Mouse (Mus musculus): ENCODE data around the gene Zfp456.
"Not testable (repeated sequence)": the region's sequence is repeated elsewhere in the genome, so short reads cannot be mapped to it uniquely, and the experiment has no call there.

Gene Zfp456

DNA sequence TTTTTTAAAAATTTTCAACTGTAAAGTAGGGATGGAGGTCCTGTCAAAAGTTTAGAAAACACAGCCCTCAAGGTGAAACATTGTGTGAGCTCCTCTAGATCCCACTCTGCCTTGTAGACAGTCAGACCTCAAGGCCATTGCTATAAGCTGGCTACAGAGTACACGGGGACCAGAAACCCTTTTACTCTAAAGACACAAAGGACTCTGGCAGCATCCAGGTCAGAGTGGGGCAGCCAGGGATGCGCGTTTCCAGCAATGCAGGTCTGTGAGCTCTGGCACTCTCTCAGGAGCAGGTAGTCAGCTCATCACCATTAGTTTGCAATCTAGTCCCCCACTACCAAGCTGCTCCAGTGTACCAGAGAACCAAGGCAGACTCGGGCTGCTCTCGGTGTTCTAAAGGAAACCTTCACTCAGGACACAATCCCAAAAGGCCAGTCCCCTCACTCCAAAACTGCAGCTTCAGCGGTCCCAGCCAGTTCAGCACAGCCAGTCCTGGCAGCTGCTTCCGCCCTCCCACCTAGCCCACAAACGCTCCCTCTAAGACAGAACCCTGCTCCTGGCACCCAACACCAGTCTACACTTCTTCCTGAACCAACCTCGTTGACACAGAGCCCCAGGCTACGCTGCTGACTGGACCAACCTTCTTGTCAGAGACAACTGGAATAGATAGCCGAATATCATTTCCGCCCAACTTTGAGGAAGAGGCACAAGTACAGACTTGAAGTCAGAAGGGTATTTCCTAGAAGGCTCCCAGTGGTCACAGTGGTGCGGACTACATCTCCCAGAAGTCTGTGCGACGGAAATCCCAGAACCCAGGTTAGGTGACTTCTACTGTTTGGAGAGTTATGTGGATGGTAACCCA, at the start of gene Zfp456, which contains the start of gene Gm28041:
Gene Zfp456, minus strand, starts transcription at position 761 of the 862 bp plus-strand sequence.
Gene Gm28041, minus strand, starts transcription at position 684 of the 862 bp plus-strand sequence.
- peak; percentile 46 for DNase-seq (ENCODE audit: low read depth)

DNA sequence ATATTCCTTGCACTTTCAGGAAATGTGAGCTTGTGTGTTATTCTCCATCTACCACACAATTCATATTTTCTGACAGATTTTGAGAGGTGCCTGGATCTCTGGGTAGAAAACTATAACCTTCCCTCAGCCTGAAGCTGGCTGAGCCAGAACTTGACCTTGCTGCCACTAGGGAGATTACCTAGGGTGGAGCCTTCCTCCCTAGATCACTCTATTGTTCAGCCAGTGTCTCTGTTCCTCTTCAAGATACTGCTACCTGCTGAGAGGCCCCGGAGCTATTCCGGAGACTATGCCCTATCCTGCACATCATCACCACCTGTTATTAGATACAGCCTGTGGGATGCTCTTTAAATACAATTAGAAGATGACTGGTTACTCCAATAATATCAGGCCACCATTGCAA, 46.9 kb upstream of the Zfp456 start:
- not testable (repeated sequence) for DNase-seq (ENCODE audit: low read depth)

DNA sequence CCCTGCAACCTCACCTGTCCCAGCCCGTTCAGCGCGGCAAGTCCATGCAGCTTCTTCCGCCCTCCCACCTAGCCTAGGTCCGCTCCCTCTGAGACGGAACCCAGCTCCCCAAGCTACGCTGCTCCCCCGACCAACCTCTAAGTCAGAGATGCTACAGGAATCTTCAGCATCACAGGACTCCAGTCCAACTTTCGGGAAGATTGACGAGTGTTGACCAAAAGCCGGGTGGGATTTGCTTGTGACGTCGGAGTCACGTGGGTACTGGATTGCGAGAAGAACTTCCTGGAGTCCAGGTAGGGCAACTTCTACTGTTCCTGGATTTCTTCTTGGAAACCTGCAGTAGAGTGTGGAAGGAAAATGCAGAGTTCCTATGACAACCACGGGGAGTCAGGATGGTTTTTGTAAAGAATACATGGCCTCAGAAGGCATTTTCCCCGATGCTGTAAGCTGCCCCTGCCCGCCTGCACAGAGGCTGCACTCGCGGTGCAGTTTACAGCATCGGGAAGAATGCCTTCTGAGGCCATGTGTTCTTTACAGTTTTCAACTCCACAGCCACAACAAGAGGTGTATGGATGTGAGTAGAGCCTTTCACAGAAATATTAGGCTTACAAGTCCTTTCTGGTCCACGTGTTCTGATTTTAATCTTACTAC, 45.7 kb upstream of the Zfp456 start, which contains the start of gene Zfp459:
Gene Zfp459, minus strand, starts transcription at position 212 of the 651 bp plus-strand sequence.
- DNase-seq (ENCODE audit: low read depth) = no peak

DNA sequence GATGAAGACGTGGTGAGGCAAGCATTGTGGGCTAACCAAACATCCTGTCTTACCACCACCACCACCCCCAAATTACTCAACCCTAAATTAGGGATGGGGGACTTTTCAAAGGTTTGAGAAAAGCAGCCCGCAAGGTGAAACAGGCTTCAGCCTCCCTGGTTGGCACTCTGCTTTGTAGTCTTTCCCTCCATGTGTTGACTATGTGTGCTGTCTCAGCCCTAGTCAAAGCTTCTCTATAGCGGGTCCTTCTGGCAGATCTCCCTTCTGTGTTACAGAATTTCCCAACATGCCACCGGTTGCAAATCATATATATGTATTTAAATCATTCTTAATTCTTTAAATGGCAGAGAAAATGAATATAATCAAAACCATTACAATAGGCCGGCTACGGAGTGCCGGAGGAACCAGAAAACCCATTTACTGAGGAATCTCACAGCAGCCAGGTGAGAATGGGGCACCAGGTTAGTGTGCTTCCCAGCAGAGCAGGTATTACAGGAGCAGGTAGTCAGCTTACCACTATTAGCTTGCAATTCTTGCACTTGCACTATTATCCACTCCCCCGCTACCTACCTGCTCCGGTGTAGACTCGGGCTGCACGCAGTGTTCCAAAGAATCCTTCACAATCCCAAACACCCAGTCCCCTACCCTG, 45.1 kb upstream of the Zfp456 start:
- DNase-seq (ENCODE audit: low read depth) = no peak

DNA sequence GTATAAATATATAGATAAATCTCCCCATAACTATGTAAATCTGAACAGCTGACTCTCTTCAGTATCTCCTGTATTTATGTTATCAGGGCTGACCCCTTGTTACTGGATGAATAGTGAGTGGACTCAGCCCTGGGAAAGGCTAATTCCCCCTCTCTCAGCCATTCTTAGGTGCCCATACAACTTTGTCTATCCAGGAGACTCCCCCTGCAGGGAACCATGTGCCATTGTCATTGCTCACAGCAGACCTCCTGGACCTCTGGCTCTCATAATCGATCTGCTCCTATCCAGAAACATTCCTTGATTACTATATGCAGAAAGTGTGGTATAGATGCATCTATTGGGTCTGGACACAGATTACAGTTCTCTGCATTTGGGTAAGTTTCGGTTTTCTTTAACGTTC, 41.2 kb upstream of the Zfp456 start:
- DNase-seq (ENCODE audit: low read depth) = no peak

- no peak for DNase-seq (ENCODE audit: low read depth)
Measured at GRCm38 (mm10) chr13:67415759-67416158, 40.1 kb upstream of the Zfp456 start.

DNA sequence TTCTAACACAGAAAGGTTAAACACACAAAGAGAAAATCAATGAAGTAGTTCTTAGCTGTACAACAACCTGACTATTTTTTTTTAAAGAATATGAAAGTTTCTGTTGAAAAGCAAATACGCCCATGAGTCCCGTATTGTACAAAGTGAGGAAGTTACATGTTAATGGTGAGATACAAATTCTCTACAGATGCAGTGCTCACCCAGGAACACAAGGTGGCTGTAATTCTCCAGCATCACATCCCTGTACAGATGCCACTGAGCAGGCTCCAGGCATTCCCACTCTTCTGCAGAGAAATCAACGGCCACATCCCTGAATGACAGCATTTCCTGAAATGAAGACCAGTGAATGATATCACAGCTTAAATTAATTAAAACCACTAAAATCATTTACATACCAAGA, 38.0 kb upstream of the Zfp456 start:
- not testable (repeated sequence) for DNase-seq (ENCODE audit: low read depth)

DNA sequence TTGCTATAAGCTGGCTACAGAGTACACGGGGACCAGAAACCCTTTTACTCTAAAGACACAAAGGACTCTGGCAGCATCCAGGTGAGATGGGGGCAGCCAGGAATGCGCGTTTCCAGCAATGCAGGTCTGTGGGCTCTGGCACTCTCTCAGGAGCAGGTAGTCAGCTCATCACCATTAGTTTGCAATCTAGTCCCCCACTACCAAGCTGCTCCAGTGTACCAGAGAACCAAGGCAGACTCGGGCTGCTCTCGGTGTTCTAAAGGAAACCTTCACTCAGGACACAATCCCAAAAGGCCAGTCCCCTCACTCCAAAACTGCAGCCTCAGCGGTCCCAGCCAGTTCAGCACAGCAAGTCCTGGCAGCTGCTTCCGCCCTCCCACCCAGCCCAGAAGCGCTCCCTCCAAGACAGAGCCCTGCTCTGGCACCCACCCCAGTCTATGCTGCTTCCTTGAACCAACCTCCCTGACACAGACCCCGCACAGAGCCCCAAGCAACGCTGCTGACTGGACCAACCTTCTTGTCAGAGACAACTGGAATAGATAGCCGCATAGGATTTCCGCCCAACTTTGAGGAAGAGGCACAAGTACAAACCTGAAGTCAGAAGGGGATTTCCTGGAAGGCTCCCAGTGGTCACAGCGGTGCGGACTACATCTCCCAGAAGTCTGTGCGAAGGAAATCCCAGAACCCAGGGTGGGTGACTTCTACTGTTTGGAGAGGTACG, 23.7 kb upstream of the Zfp456 start, which contains the start of gene Zfp429:
Gene Zfp429, minus strand, starts transcription at position 637 of the 721 bp plus-strand sequence.
- peak; percentile 34 for DNase-seq (ENCODE audit: low read depth)

DNA sequence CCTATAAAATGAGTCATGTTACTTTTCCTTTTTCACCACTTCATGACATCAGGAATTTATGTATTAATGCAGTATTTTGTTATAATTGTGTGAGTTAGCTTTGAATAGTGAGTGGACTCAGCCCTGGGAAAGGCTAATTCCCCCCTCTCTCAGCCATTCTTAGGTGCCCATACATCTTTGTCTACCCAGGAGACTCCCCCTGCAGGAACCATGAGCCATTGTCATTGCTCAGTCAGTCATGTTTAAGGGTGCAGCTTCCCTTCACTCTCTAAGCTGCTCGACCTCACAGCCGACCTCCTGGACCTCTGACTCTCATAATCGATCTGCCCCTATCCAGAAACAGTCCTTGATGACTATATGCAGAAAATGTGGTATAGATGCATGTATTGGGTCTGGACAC, 645 bp upstream of the Zfp456 start:
- not testable (repeated sequence) for DNase-seq (ENCODE audit: low read depth)

DNA sequence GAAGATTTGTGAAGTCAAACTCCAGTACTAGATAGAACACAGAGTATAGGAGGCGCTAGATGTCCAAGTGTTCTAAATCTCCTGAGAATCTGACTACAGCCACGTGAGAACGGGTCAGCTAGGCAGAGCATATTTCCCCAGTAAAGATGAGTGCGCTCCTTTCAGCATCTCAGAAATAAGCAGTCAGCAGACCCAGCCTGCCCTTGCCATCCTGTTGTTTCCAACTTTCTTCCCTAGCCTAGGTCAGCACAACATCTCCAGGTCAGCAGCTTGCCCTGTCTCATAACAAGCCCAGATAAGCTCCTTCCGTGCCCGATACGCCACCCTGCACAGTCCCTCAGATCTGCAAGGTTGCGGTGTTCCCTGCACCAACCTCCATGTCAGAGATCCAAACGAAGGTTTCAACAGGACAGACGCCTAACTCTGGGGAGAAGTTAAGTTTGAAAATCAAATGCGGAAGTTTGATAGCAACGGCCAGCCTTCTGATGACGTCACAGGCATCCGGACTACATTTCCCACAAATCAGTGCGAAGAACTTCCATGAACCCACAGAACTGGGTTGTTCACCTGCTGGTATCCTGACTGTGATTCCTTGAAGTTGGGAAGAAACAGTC, 15.4 kb downstream of the Zfp456 start, which contains the start of the genes Gm28044 and Zfp953:
Gene Gm28044, minus strand, starts transcription at position 406 of the 614 bp plus-strand sequence.
Gene Zfp953, minus strand, starts transcription at position 475 of the 614 bp plus-strand sequence.
- DNase-seq (ENCODE audit: low read depth) = peak; percentile 79

- DNase-seq (ENCODE audit: low read depth) = no peak
Measured at GRCm38 (mm10) chr13:67351854-67352253, 23.8 kb downstream of the Zfp456 start.

- DNase-seq (ENCODE audit: low read depth) = no peak
Measured at GRCm38 (mm10) chr13:67343422-67343821, 32.2 kb downstream of the Zfp456 start.

- DNase-seq (ENCODE audit: low read depth) = no peak
Measured at GRCm38 (mm10) chr13:67332877-67333276, 42.7 kb downstream of the Zfp456 start.

DNA sequence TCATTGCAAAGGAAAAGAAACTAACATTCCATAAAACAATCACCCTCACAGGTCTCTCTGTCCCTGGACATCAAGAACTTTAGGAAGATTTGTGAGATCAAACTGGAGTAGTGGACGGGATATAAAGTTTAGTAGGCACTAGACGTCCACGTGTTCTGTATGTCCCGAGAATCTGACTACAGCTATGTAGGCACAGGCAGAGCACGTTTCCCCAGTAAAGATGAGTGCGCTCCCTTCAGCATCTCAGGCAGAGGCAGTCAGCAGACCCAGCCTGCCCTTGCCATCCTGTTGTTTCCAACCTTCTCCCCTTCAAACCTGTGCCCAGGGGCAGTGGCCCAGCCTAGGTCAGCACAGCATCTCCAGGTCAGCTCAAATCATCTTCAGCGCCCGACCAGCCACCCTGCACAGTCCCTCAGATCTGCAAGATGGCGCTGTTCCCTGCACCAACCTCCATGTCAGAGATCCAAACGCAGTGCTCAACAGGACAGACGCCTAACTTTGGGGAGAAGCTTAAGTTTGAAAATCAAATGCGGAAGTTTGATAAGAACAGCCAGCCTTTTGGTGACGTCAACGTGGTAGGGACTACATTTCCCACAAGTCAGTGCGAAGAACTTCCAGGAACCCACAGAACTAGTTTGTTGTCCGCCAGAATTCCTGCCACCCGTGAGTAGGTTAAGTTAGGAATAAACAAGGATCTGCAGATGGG, 43.4 kb downstream of the Zfp456 start, which contains the start of gene Zfp595:
Gene Zfp595, minus strand, starts transcription at position 552 of the 706 bp plus-strand sequence.
- DNase-seq (ENCODE audit: low read depth) = peak; percentile 91
